Mouse (Mus musculus): ENCODE results near the gene Rasl10a. TPM values are rescaled to one million over a fixed set of nuclear protein-coding genes. Genes with fewer than 3 reads are reported as not detected.

Gene Rasl10a
- polyA plus RNA-seq, 1 experiment from 2014 or later = 1.6 TPM

GRCm38 (mm10) chr11:5054874-5055273, 3.1 kb upstream of the Rasl10a start:
- peaks cover 8% of the 10 kb centered on the region; the same call in 1 of the 2 replicates for H3K27me3 ChIP-seq (ENCODE audit: control insufficient read depth, insufficient read depth, low read length)
- H3K4me2 ChIP-seq (replicated peaks; ENCODE audit: low read depth) = no peak overlapping the region
- WGBS = 53% methylated on average over 6 of the region's 6 CpGs
- H3K9ac ChIP-seq (ENCODE audit: low read length) = no peak overlapping the region
- H3K4me3 ChIP-seq (ENCODE audit: low read depth, low read length) = no peak overlapping the region
- H3K4me1 ChIP-seq (replicated peaks; ENCODE audit: control insufficient read depth, insufficient read depth) = 0 out of 2 replicates have a peak, but pooled peaks cover 2% of the 10 kb centered on the region
- no peaks in the 10 kb centered on the region for H3K36me3 ChIP-seq (ENCODE audit: control insufficient read depth, insufficient read depth, low read length)
- H3K9me3 ChIP-seq (ENCODE audit: control insufficient read depth, low read length) = no peaks in the 10 kb centered on the region
- TF ChIP-seq CTCF (IDR thresholded peaks at IDR 0.05; ENCODE audit: low read depth) (no peak), EP300 (optimal IDR thresholded peaks at IDR 0.05) (no peak)
- DNase-seq (ENCODE audit: low spot score) = no peak
- H3K27ac ChIP-seq (replicated peaks) = no peak overlapping the region
- ATAC-seq (ENCODE audit: low FRiP score, low TSS enrichment) = 0 out of 2 replicates have a peak, but pooled peaks have one; percentile 4

- WGBS = 62% methylated on average over 23 of the region's 23 CpGs
- H3K27me3 ChIP-seq (ENCODE audit: control insufficient read depth, insufficient read depth, low read length) = peaks cover 8% of the 10 kb centered on the region; the same call in 1 of the 2 replicates
- H3K9ac ChIP-seq (ENCODE audit: low read length) = no peak overlapping the region
- H3K4me3 ChIP-seq (ENCODE audit: low read depth, low read length) = no peak overlapping the region
- no peak overlapping the region for H3K27ac ChIP-seq (replicated peaks)
- DNase-seq (ENCODE audit: low spot score) (no peak), ATAC-seq (ENCODE audit: low FRiP score, low TSS enrichment) (no peak)
- no peak overlapping the region for H3K4me2 ChIP-seq (replicated peaks; ENCODE audit: low read depth)
- H3K4me1 ChIP-seq (replicated peaks; ENCODE audit: control insufficient read depth, insufficient read depth) = peaks cover 4% of the 10 kb centered on the region; the same call in 1 of the 2 replicates
- no peaks in the 10 kb centered on the region for H3K9me3 ChIP-seq (ENCODE audit: control insufficient read depth, low read length)
- no peak for TF ChIP-seq EP300 (optimal IDR thresholded peaks at IDR 0.05)
- no peak for TF ChIP-seq CTCF (IDR thresholded peaks at IDR 0.05; ENCODE audit: low read depth)
- peaks cover 3% of the 10 kb centered on the region; the same call in 1 of the 2 replicates for H3K36me3 ChIP-seq (ENCODE audit: control insufficient read depth, insufficient read depth, low read length)
These were observed 1.7 kb upstream of the Rasl10a start for GRCm38 (mm10) chr11:5055945-5056938.

- Histone ChIP-seq H3K9ac (ENCODE audit: low read length) (no peak overlapping the region), H3K4me1 (replicated peaks; ENCODE audit: control insufficient read depth, insufficient read depth) (peaks cover 9% of the 10 kb centered on the region), H3K27ac (replicated peaks) (no peak overlapping the region), H3K36me3 (ENCODE audit: control insufficient read depth, insufficient read depth, low read length) (peaks cover 3% of the 10 kb centered on the region; the same call in 1 of the 2 replicates), H3K27me3 (ENCODE audit: control insufficient read depth, insufficient read depth, low read length) (peaks cover 10% of the 10 kb centered on the region; the same call in 1 of the 2 replicates), H3K4me3 (ENCODE audit: low read depth, low read length) (no peak overlapping the region), H3K4me2 (replicated peaks; ENCODE audit: low read depth) (no peak overlapping the region), H3K9me3 (ENCODE audit: control insufficient read depth, low read length) (no peaks in the 10 kb centered on the region)
- 68% methylated on average over 8 of the region's 8 CpGs for WGBS
- TF ChIP-seq EP300 (optimal IDR thresholded peaks at IDR 0.05) (no peak), CTCF (IDR thresholded peaks at IDR 0.05; ENCODE audit: low read depth) (no peak)
- ATAC-seq (ENCODE audit: low FRiP score, low TSS enrichment) = no peak
- DNase-seq (ENCODE audit: low spot score) = no peak
These were observed 864 bp upstream of the Rasl10a start for GRCm38 (mm10) chr11:5057064-5057463.

- ATAC-seq (ENCODE audit: low FRiP score, low TSS enrichment) (no peak), DNase-seq (ENCODE audit: low spot score) (no peak)
- Histone ChIP-seq H3K36me3 (ENCODE audit: control insufficient read depth, insufficient read depth, low read length) (peaks cover 3% of the 10 kb centered on the region; the same call in 1 of the 2 replicates), H3K9me3 (ENCODE audit: control insufficient read depth, low read length) (no peaks in the 10 kb centered on the region), H3K27me3 (ENCODE audit: control insufficient read depth, insufficient read depth, low read length) (peaks cover 10% of the 10 kb centered on the region; the same call in 1 of the 2 replicates), H3K4me2 (replicated peaks; ENCODE audit: low read depth) (peak overlapping the region; percentile 95), H3K4me3 (ENCODE audit: low read depth, low read length) (peak overlapping the region; percentile 53), H3K4me1 (replicated peaks; ENCODE audit: control insufficient read depth, insufficient read depth) (peaks cover 14% of the 10 kb centered on the region), H3K9ac (ENCODE audit: low read length) (peak overlapping the region; percentile 61; the same call in 1 of the 2 replicates), H3K27ac (replicated peaks) (no peak overlapping the region)
- TF ChIP-seq CTCF (IDR thresholded peaks at IDR 0.05; ENCODE audit: low read depth) = no peak
- TF ChIP-seq EP300 (optimal IDR thresholded peaks at IDR 0.05) = no peak
- 30% methylated on average over 8 of the region's 8 CpGs for whole genome bisulfite sequencing
These were observed 430 bp upstream of the Rasl10a start for GRCm38 (mm10) chr11:5057541-5057855.

GRCm38 (mm10) chr11:5058783-5059182, 855 bp downstream of the Rasl10a start:
- 37% methylated on average over 9 of the region's 9 CpGs for WGBS
- DNase-seq (ENCODE audit: low spot score) = no peak
- Histone ChIP-seq H3K36me3 (ENCODE audit: control insufficient read depth, insufficient read depth, low read length) (peaks cover 3% of the 10 kb centered on the region; the same call in 1 of the 2 replicates), H3K4me3 (ENCODE audit: low read depth, low read length) (no peak overlapping the region), H3K9me3 (ENCODE audit: control insufficient read depth, low read length) (no peaks in the 10 kb centered on the region), H3K4me2 (replicated peaks; ENCODE audit: low read depth) (no peak overlapping the region), H3K27me3 (ENCODE audit: control insufficient read depth, insufficient read depth, low read length) (peaks cover 10% of the 10 kb centered on the region; the same call in 1 of the 2 replicates), H3K4me1 (replicated peaks; ENCODE audit: control insufficient read depth, insufficient read depth) (peaks cover 20% of the 10 kb centered on the region), H3K27ac (replicated peaks) (no peak overlapping the region), H3K9ac (ENCODE audit: low read length) (no peak overlapping the region)
- TF ChIP-seq EP300 (optimal IDR thresholded peaks at IDR 0.05) (no peak), CTCF (IDR thresholded peaks at IDR 0.05; ENCODE audit: low read depth) (no peak)
- no peak for ATAC-seq (ENCODE audit: low FRiP score, low TSS enrichment)
